Mouse (Mus musculus) hindbrain, embryonic 11.5 days (tissue): ENCODE data around the gene Tbce. TPM values are rescaled to one million over a fixed set of nuclear protein-coding genes. Genes with fewer than 3 reads are reported as not detected.

Source experiments
- ATAC-seq: fragments of 200-750 bp; cut with Nextera tagmentation; 2 replicates; pipeline ENCODE4 v1.8.0; 2017; ENCODE audit warnings: mild to moderate bottlenecking, moderate TSS enrichment, moderate library complexity; ENCODE audit not compliant: low FRiP score
- DNase-seq: peaks from one replicate; pipeline ENCODE4 v3.0.0-alpha.2; 2015; ENCODE audit warnings: low spot score
- H3K27ac ChIP-seq: fragments of 300-500 bp; sonication (generic); 2 replicates; pipeline ENCODE4 v1.5.1; 2014; ENCODE audit warnings: mild to moderate bottlenecking, low read depth, low read length
- H3K27me3 ChIP-seq: fragments of 300-500 bp; sonication (generic); 2 replicates; pipeline ENCODE4 v1.6.1; 2014; ENCODE audit warnings: mild to moderate bottlenecking, low read length, moderate library complexity, mixed read lengths; ENCODE audit not compliant: control insufficient read depth, insufficient read depth
- H3K36me3 ChIP-seq: fragments of 300-500 bp; sonication (generic); 2 replicates; pipeline ENCODE4 v1.6.1; 2014; ENCODE audit warnings: mild to moderate bottlenecking, low read length, moderate library complexity, mixed read lengths; ENCODE audit not compliant: control insufficient read depth, insufficient read depth
- H3K4me1 ChIP-seq: fragments of 300-500 bp; sonication (generic); replicated peaks from 2 replicates; pipeline ENCODE4 v1.6.1; 2014; ENCODE audit warnings: low read length, mixed read lengths; ENCODE audit not compliant: control insufficient read depth, insufficient read depth
- H3K4me2 ChIP-seq: fragments of 300-500 bp; sonication (generic); replicated peaks from 2 replicates; pipeline ENCODE4 v1.6.1; 2014; ENCODE audit warnings: mild to moderate bottlenecking, low read depth, low read length
- H3K4me3 ChIP-seq: fragments of 300-500 bp; sonication (generic); 2 replicates; pipeline ENCODE4 v1.5.1; 2014; ENCODE audit warnings: low read depth, low read length
- H3K9ac ChIP-seq: fragments of 300-500 bp; sonication (generic); 2 replicates; pipeline ENCODE4 v1.6.1; 2014; ENCODE audit warnings: low read depth, low read length
- H3K9me3 ChIP-seq: fragments of 300-500 bp; sonication (generic); 2 replicates; pipeline ENCODE4 v1.6.1; 2016; ENCODE audit warnings: low read length; ENCODE audit not compliant: control insufficient read depth
- WGBS: fragments of 180-500 bp; shearing (Covaris S2); extraction: QIAGEN DNeasy Blood & Tissue Kit; methylation state at CpG from one replicate; pipeline ENCODE4 v1.1.7; 2014; 5-methylcytosine and 5-hydroxymethylcytosine counted together
- polyA plus RNA-seq: library from polyadenylated mRNA; unstranded; fragments of >200 nt; fragmentation: Nextera tagmentation; extraction: Ambion mirVana; gene quantifications from 2 replicates; pipeline ENCODE4 v1.2.1, GENCODE M21; 2014

The Tbce gene
- polyA plus RNA-seq, 1 experiment from 2014 or later: 78.5 TPM

DNA sequence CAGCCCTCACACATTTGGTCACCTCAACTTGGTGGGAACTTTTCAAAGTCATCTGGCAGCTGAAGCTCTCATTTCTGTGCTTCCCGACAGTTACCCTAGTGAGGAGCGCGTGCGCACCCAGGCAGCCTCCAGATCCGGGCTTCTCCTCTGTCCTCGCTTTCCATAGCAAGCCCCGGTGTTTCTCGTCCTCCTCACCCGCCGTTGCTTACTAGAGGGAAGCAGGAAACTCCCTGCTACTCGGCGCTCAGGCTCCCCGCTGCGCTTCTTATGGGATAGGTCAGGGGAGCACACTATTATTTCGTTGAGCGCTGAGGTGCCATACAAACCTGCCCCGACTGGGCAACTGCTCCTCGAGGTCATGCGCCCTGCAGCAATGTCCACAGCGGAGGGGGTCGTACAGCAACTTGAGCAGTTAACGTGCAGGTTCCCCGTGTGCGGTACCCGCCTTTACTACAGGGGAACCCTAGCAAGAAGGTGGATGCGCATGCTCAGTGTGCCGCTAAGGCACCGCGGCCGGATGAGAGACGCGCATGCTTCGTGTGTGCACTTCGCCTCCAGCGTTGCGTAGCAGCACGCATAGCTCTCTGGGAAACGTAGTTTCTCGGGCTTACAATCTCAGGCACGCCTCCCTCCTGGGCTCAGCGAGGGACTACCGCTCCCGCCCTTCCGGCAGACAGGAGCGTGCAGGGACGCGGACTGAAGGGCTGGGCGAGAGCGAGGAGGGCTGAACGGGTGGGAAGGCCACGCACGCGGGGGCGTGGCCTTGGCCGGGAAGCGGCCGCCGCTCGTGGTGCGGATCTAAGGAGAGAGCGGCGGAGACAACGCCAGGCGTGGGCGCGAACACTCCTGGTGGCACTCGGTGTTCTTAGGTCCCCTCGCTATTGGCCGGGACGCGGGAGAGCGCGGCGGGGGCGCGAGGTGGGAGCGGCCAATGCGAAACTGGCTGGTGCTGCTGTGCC is 85.3 kb downstream of the Tbce start, which contains the start of gene B3galnt2:
Gene B3galnt2, plus strand, starts transcription at position 596 of the 959 bp plus-strand sequence.
- DNase-seq (peak; percentile 99), ATAC-seq (peak; percentile 99)
- peak within 1 kb of the TSS; percentile 72 for H3K4me3 ChIP-seq
- no peaks in the 10 kb centered on the region for H3K36me3 ChIP-seq
- under 1% methylated on average over 77 of the region's 78 CpGs for WGBS
- no peaks in the 10 kb centered on the region for H3K27me3 ChIP-seq
- H3K4me2 ChIP-seq: peak within 1 kb of the TSS; percentile 71
- H3K4me1 ChIP-seq: no peaks in the 10 kb centered on the region
- H3K9ac ChIP-seq: peak within 1 kb of the TSS; percentile 81
- peak within 1 kb of the TSS; percentile 72 for H3K27ac ChIP-seq
- no peaks in the 10 kb centered on the region for H3K9me3 ChIP-seq

Other genes with a start within 250 kb of the Tbce start
- gene B3galnt2, start 85.2 kb downstream of the Tbce start, polyA plus RNA-seq: 33.0 and 34.1 TPM in 2 replicates
- gene Arid4b, start 23.6 kb upstream of the Tbce start, polyA plus RNA-seq: 78.9 and 113 TPM in 2 replicates
- 75.2 and 89.4 TPM in 2 replicates for gene Ggps1, start 23.9 kb upstream of the Tbce start, polyA plus RNA-seq